Mouse (Mus musculus) E14TG2a.4 (cell line): ENCODE data around the gene Nckap5.

Experiments used
- CTCF ChIP-seq: conservative IDR thresholded peaks from 2 replicates; pipeline ENCODE4 v1.5.1; 2014; ENCODE audit warnings: low read length
- NANOG ChIP-seq: IDR thresholded peaks from 2 replicates; pipeline ENCODE4 v1.6.1; 2014; ENCODE audit warnings: borderline replicate concordance, low read length, mixed read lengths
- POU5F1 ChIP-seq: IDR thresholded peaks from 2 replicates; pipeline ENCODE4 v1.6.1; 2014; ENCODE audit warnings: low read length, borderline replicate concordance

DNA sequence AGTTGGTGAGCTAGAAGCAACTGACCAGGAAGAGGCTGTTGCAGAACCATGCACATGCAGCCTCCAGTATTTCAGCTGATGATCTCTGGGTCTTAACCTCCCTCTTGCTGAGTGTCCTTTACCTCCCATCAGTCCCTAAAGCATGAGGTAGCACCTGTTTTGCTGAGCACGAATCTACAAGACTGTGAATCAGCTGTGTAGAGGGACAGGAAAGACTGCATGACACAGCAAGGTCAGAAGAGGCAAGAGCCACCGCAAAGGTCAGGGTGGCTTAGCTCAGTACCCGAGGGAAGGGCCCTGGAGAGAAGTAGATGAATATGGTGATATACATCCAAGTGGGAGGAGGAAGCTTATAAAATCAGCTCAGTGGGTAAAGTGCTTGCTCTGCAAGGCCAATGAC, 66.4 kb downstream of the Nckap5 start:
- TF ChIP-seq CTCF (no peak), NANOG (no peak), POU5F1 (no peak)
